In the genomic region with DNA sequence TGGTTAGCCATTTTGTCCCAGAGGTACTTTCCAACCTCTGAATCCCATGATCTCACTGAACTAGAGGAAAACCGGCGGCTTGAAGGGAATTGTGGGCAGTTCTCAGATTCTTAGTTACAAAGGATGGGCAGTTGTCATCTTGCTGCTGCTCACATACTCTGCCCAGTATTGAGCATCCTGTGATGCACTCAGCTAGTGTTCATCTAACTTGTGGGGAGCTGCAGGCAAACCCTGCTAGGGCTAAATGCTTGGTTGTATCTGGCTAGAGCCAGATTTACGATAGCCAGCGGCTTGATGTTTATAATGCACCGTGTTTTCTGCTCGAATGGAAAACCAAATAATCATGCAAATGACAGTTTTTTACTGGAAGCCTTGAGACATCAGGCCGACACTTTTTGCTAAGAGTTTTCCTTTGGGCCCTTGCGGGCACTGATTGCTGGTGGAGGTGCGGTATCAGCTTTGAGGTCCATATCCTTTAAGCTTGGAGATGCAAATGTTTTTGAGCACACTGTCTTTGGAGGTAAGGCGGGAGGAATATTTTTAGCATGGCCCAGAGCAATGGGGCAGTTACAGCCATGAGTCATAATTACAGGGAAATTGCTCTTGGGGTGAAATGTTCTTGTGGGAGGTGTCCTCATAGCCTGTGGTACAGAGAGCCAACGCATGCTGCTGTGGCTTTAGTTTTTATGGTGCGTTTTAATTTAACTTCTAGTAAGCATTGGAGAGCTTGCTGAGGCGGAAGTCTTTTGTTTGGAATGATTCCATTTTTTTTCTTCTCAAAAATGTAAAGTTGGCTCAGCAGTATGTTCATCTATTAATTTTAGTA, we compare ENCODE assay signal across 8 mouse cellular contexts. TPM values are rescaled to one million over a fixed set of nuclear protein-coding genes. Genes with fewer than 3 reads are reported as not detected.
DNase-seq lines count a peak whose midpoint lies in the region; ATAC-seq and TF ChIP-seq lines count a peak whose summit lies in the region.

No protein-coding gene starts in this region.

- peak overlapping the region; percentile 69 for H3K4me2 ChIP-seq in lung, embryonic 14.5 days
- peak overlapping the region; percentile 52 for H3K4me2 ChIP-seq in embryonic facial prominence, embryonic 11.5 days (ENCODE audit: low read depth, low read length)
- peak overlapping the region; percentile 69 for H3K4me2 ChIP-seq in limb, embryonic 12.5 days

- peak overlapping the region; percentile 89 for H3K4me3 ChIP-seq in lung, embryonic 14.5 days (ENCODE audit: low read depth, low read length)
- H3K4me3 ChIP-seq in embryonic facial prominence, embryonic 11.5 days (ENCODE audit: low read depth, low read length), result peak overlapping the region; percentile 92
- peak overlapping the region; percentile 90 for H3K4me3 ChIP-seq in limb, embryonic 12.5 days (replicated peaks)

- TF ChIP-seq CTCF in lung, embryonic 14.5 days (IDR thresholded peaks at IDR 0.05; ENCODE audit: low read depth), result no peak

- no peak overlapping the region for H3K27ac ChIP-seq in lung, embryonic 14.5 days (ENCODE audit: low read depth)
- H3K27ac ChIP-seq in embryonic facial prominence, embryonic 11.5 days (replicated peaks; ENCODE audit: low read depth, low read length), result no peak overlapping the region
- no peak overlapping the region for H3K27ac ChIP-seq in limb, embryonic 12.5 days

- ATAC-seq in lung, embryonic 14.5 days (ENCODE audit: insufficient read depth), result no peak
- ATAC-seq in embryonic facial prominence, embryonic 11.5 days (replicated peaks; ENCODE audit: insufficient number of reproducible peaks, low FRiP score, low TSS enrichment, low read depth), result no peak
- ATAC-seq in limb, embryonic 12.5 days (ENCODE audit: insufficient number of reproducible peaks, insufficient read depth, low FRiP score, low TSS enrichment, low read depth), result no peak

- H3K9me3 ChIP-seq in lung, embryonic 14.5 days (ENCODE audit: low read depth, low read length), result no peaks in the 10 kb centered on the region
- no peaks in the 10 kb centered on the region for H3K9me3 ChIP-seq in embryonic facial prominence, embryonic 11.5 days (replicated peaks; ENCODE audit: control insufficient read depth, low read length)
- no peaks in the 10 kb centered on the region for H3K9me3 ChIP-seq in limb, embryonic 12.5 days

- H3K4me1 ChIP-seq in lung, embryonic 14.5 days (ENCODE audit: insufficient read depth), result no peaks in the 10 kb centered on the region
- H3K4me1 ChIP-seq in embryonic facial prominence, embryonic 11.5 days (ENCODE audit: control insufficient read depth, insufficient read depth, low read length), result no peaks in the 10 kb centered on the region
- H3K4me1 ChIP-seq in limb, embryonic 12.5 days (replicated peaks), result peaks cover 16% of the 10 kb centered on the region

- 56% methylated on average over 13 of the region's 13 CpGs for WGBS in lung, embryonic 14.5 days
- 63% methylated on average over 13 of the region's 13 CpGs for WGBS in embryonic facial prominence, embryonic 11.5 days
- WGBS in limb, embryonic 12.5 days, result 54% methylated on average over 13 of the region's 13 CpGs

- no peaks in the 10 kb centered on the region for H3K27me3 ChIP-seq in lung, embryonic 14.5 days (ENCODE audit: insufficient read depth, low read length)
- no peaks in the 10 kb centered on the region for H3K27me3 ChIP-seq in embryonic facial prominence, embryonic 11.5 days (ENCODE audit: control insufficient read depth, insufficient read depth, low read length)
- no peaks in the 10 kb centered on the region for H3K27me3 ChIP-seq in limb, embryonic 12.5 days

- peak overlapping the region; percentile 82 for H3K9ac ChIP-seq in lung, embryonic 14.5 days
- H3K9ac ChIP-seq in embryonic facial prominence, embryonic 11.5 days (replicated peaks; ENCODE audit: low read length), result peak overlapping the region; percentile 92
- peak overlapping the region; percentile 46; the same call in 1 of the 2 replicates for H3K9ac ChIP-seq in limb, embryonic 12.5 days (replicated peaks)

- peak; percentile 31 for DNase-seq in lung, embryonic 14.5 days
- DNase-seq in lung, postnatal 25 days (ENCODE audit: low spot score), result no peak
- no peak for DNase-seq in embryonic facial prominence, embryonic 11.5 days (ENCODE audit: low spot score)
- peak; percentile 26 for DNase-seq in retina, postnatal 1 day
- no peak for DNase-seq in spleen, postnatal 10 days (ENCODE audit: low spot score in 2 of 2)
- no peak for DNase-seq in right cerebral cortex, postnatal 36 days (ENCODE audit: low spot score in 2 of 2)
- DNase-seq in kidney, adult 18-20 months, result no peak

- H3K36me3 ChIP-seq in lung, embryonic 14.5 days (ENCODE audit: insufficient read depth), result peaks cover 3% of the 10 kb centered on the region
- H3K36me3 ChIP-seq in embryonic facial prominence, embryonic 11.5 days (replicated peaks; ENCODE audit: control insufficient read depth, insufficient read depth, low read depth, low read length), result no peaks in the 10 kb centered on the region
- peaks cover 11% of the 10 kb centered on the region; the same call in 1 of the 2 replicates for H3K36me3 ChIP-seq in limb, embryonic 12.5 days

RNA-seq across cellular contexts. Expression of a gene that starts 1.5 kb away (rescaled TPM):
- 13.8 and 14.1 TPM in 2 replicates for polyA plus RNA-seq in lung, embryonic 14.5 days (2014; fragmentation: Nextera tagmentation; extraction: Ambion mirVana)
- polyA plus RNA-seq in embryonic facial prominence, embryonic 11.5 days (2014; fragmentation: Nextera tagmentation; extraction: Ambion mirVana), result 11.7 and 15.6 TPM in 2 replicates
- polyA plus RNA-seq in limb, embryonic 12.5 days (2016; fragmentation: Nextera tagmentation; extraction: Ambion mirVana), result 14.3 and 14.7 TPM in 2 replicates

RNA-seq across cellular contexts. Expression of a gene that starts 3.7 kb away (rescaled TPM):
- 69.0 and 72.8 TPM in 2 replicates for polyA plus RNA-seq in lung, embryonic 14.5 days (2014; fragmentation: Nextera tagmentation; extraction: Ambion mirVana)
- 42.6 and 45.8 TPM in 2 replicates for polyA plus RNA-seq in embryonic facial prominence, embryonic 11.5 days (2014; fragmentation: Nextera tagmentation; extraction: Ambion mirVana)
- 59.5 and 66.4 TPM in 2 replicates for polyA plus RNA-seq in limb, embryonic 12.5 days (2016; fragmentation: Nextera tagmentation; extraction: Ambion mirVana)

RNA-seq across cellular contexts. Expression of a gene that starts 28.3 kb away (rescaled TPM):
- 0.78 and 0.88 TPM in 2 replicates for polyA plus RNA-seq in lung, embryonic 14.5 days (2014; fragmentation: Nextera tagmentation; extraction: Ambion mirVana)
- 0.72 and 0.93 TPM in 2 replicates for polyA plus RNA-seq in embryonic facial prominence, embryonic 11.5 days (2014; fragmentation: Nextera tagmentation; extraction: Ambion mirVana)
- polyA plus RNA-seq in limb, embryonic 12.5 days (2016; fragmentation: Nextera tagmentation; extraction: Ambion mirVana), result 0.61 and 0.90 TPM in 2 replicates

RNA-seq across cellular contexts. Expression of a gene that starts 28.8 kb away (rescaled TPM):
- 77.3 and 79.4 TPM in 2 replicates for polyA plus RNA-seq in lung, embryonic 14.5 days (2014; fragmentation: Nextera tagmentation; extraction: Ambion mirVana)
- 102 and 103 TPM in 2 replicates for polyA plus RNA-seq in embryonic facial prominence, embryonic 11.5 days (2014; fragmentation: Nextera tagmentation; extraction: Ambion mirVana)
- 82.8 and 86.5 TPM in 2 replicates for polyA plus RNA-seq in limb, embryonic 12.5 days (2016; fragmentation: Nextera tagmentation; extraction: Ambion mirVana)

Comparison
In these comparisons a context has a peak if more than half of its experiments do, and no peak if none do; other contexts are left out.
1. DNase-seq: peak in lung, embryonic 14.5 days (single experiment) and retina, postnatal 1 day (single experiment); none in lung, postnatal 25 days (single experiment), embryonic facial prominence, embryonic 11.5 days (single experiment), spleen, postnatal 10 days (0 of 2), right cerebral cortex, postnatal 36 days (0 of 2) and kidney, adult 18-20 months (single experiment).
2. Peak in every context shown above with its lines, with median percentiles within 50 percentile points of each other: H3K4me2 ChIP-seq, H3K4me3 ChIP-seq and H3K9ac ChIP-seq.